8 mouse cellular contexts compared by ENCODE assay signal in the genomic region with DNA sequence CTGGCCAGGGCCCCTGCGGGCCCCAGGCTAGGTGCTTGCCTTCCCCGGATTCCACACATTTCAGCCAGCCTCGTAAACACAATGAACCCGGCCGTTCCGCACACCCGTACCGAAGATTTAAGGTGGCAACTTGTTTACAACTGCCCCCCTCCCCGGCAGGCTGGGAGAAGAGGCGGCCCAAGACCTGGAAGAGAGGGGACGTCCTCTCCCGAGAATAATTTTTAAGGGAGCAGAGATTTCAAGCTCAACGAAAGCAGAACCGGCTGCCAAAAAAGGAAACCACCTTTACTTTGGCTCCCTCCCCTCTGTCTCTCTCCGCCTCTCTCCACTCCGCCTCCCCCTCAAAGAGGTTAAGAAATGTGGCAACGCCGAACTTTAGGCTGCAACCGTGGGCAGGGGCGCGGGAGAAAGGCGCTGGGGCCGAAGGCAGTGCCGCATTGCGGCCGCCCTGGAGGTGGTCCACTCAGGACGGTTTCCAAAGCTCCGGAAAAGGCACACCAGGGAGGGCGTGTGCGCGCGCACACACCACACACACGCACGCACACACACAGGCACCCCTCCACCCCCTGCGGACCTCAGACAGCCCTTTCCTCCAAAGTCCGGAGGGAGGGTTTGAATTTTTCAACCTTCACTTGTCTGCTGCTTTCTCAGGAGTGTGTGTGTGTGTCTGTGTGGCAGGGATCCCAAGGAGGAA. TPM values are rescaled to one million over a fixed set of nuclear protein-coding genes. Genes with fewer than 3 reads are reported as not detected.
DNase-seq lines count a peak whose midpoint lies in the region; ATAC-seq and TF ChIP-seq lines count a peak whose summit lies in the region.

No protein-coding gene starts in this region.

- peaks cover 56% of the 10 kb centered on the region for H3K4me1 ChIP-seq in embryonic facial prominence, embryonic 10.5 days
- H3K4me1 ChIP-seq in liver, embryonic 13.5 days (replicated peaks) = peaks cover 61% of the 10 kb centered on the region
- no peaks in the 10 kb centered on the region for H3K4me1 ChIP-seq in stomach, postnatal 0 days (replicated peaks; ENCODE audit: control insufficient read depth, insufficient read depth)

- peaks cover 11% of the 10 kb centered on the region for H3K27me3 ChIP-seq in embryonic facial prominence, embryonic 10.5 days (replicated peaks; ENCODE audit: low read depth, poor library complexity, severe bottlenecking)
- peaks cover 12% of the 10 kb centered on the region for H3K27me3 ChIP-seq in liver, embryonic 13.5 days
- H3K27me3 ChIP-seq in stomach, postnatal 0 days (ENCODE audit: control insufficient read depth, insufficient read depth, low read length) = no peaks in the 10 kb centered on the region

- WGBS in embryonic facial prominence, embryonic 10.5 days = under 1% methylated on average over 36 of the region's 36 CpGs
- under 1% methylated on average over 35 of the region's 36 CpGs for WGBS in liver, embryonic 13.5 days (ENCODE audit: insufficient replicate concordance)
- under 1% methylated on average over 35 of the region's 36 CpGs for WGBS in stomach, postnatal 0 days

- peak; percentile 66 for TF ChIP-seq EP300 in stomach, postnatal 0 days (optimal IDR thresholded peaks at IDR 0.05)

- ATAC-seq in granulocyte monocyte progenitor cell, adult 5-6 weeks (replicated peaks; ENCODE audit: poor library complexity, severe bottlenecking) = peak; percentile 24
- peak; percentile 45 for ATAC-seq in liver, embryonic 13.5 days (ENCODE audit: low read depth)
- peak; percentile 18 for ATAC-seq in stomach, postnatal 0 days (ENCODE audit: low FRiP score, low TSS enrichment)

- peak overlapping the region; percentile 100 for H3K4me2 ChIP-seq in liver, embryonic 13.5 days
- peak overlapping the region; percentile 97 for H3K4me2 ChIP-seq in stomach, postnatal 0 days (replicated peaks; ENCODE audit: low read depth)

- peak overlapping the region; percentile 92 for H3K9ac ChIP-seq in liver, embryonic 13.5 days
- H3K9ac ChIP-seq in stomach, postnatal 0 days (ENCODE audit: low read length) = peak overlapping the region; percentile 93

- TF ChIP-seq CTCF in stomach, postnatal 0 days (IDR thresholded peaks at IDR 0.05; ENCODE audit: low read depth) = peak; percentile 26; the same call in 1 of the 2 replicates

- peak overlapping the region; percentile 93 for H3K4me3 ChIP-seq in embryonic facial prominence, embryonic 10.5 days
- peak overlapping the region; percentile 85 for H3K4me3 ChIP-seq in liver, embryonic 13.5 days (replicated peaks)
- H3K4me3 ChIP-seq in stomach, postnatal 0 days (ENCODE audit: low read depth, low read length) = peak overlapping the region; percentile 93

- peaks cover 44% of the 10 kb centered on the region for H3K36me3 ChIP-seq in embryonic facial prominence, embryonic 10.5 days (replicated peaks)
- H3K36me3 ChIP-seq in liver, embryonic 13.5 days = peaks cover 4% of the 10 kb centered on the region
- no peaks in the 10 kb centered on the region for H3K36me3 ChIP-seq in stomach, postnatal 0 days (ENCODE audit: control insufficient read depth, insufficient read depth, low read length)

- DNase-seq in 416B (ENCODE audit: low read depth) = peak; percentile 85
- DNase-seq in adrenal gland, adult 8-10 months = peak; percentile 86
- peak; percentile 82 for DNase-seq in embryonic facial prominence, embryonic 10.5 days (ENCODE audit: low spot score)
- peak; percentile 90 for DNase-seq in kidney, adult 11 months
- peak; percentile 52 for DNase-seq in liver, embryonic 13.5 days
- peak; percentile 78 for DNase-seq in neural tube, embryonic 10.5 days (ENCODE audit: extremely low spot score, low spot score)
- DNase-seq in stomach, postnatal 0 days (ENCODE audit: low spot score) = peak; percentile 78

- peak overlapping the region; percentile 99 for H3K27ac ChIP-seq in embryonic facial prominence, embryonic 10.5 days (replicated peaks)
- peak overlapping the region; percentile 93 for H3K27ac ChIP-seq in liver, embryonic 13.5 days
- peak overlapping the region; percentile 98 for H3K27ac ChIP-seq in stomach, postnatal 0 days (replicated peaks)

- no peaks in the 10 kb centered on the region for H3K9me3 ChIP-seq in embryonic facial prominence, embryonic 10.5 days
- H3K9me3 ChIP-seq in liver, embryonic 13.5 days (replicated peaks) = no peaks in the 10 kb centered on the region
- no peaks in the 10 kb centered on the region for H3K9me3 ChIP-seq in stomach, postnatal 0 days (ENCODE audit: control insufficient read depth, low read length)

RNA-seq across cellular contexts. Expression of a gene that starts 8.6 kb away (rescaled TPM):
- 10 to 100 TPM; 61.8 to 83.5 (median 72.3) TPM for total RNA-seq in adrenal gland, adult 8-10 months (2022)
- polyA plus RNA-seq in embryonic facial prominence, embryonic 10.5 days (2016; fragmentation: Nextera tagmentation; extraction: Ambion mirVana) = 33.0 and 33.5 TPM in 2 replicates
- 9.1 and 14.0 TPM in 2 replicates for total RNA-seq in granulocyte monocyte progenitor cell, adult 5-6 weeks (2014; fragmentation: Nextera tagmentation)
- 6.6 and 7.7 TPM in 2 replicates for total RNA-seq in granulocyte monocyte progenitor cell, adult 5-6 weeks (2017)
- 3.4 and 4.1 TPM in 2 replicates for polyA plus RNA-seq in liver, embryonic 13.5 days (2015; fragmentation: Nextera tagmentation; extraction: Ambion mirVana)
- polyA plus RNA-seq in stomach, postnatal 0 days (2015; fragmentation: Nextera tagmentation; extraction: Ambion mirVana) = 8.4 and 8.5 TPM in 2 replicates

Comparison
In these comparisons a context has a peak if more than half of its experiments do, and no peak if none do; other contexts are left out.
1. Peak in every context shown above with its lines: DNase-seq, ATAC-seq, H3K4me3 ChIP-seq and H3K27ac ChIP-seq.